Mouse (Mus musculus) spleen, adult 2 months (tissue): ENCODE data around the gene Gast. TPM values are rescaled to one million over a fixed set of nuclear protein-coding genes. Genes with fewer than 3 reads are reported as not detected.

Source experiments
- DNase-seq, 2 experiments: peaks; one replicate each; pipeline versions ENCODE4 v3.0.0 to v3.0.0-alpha.2; 2012 to 2021; ENCODE audit warnings: low spot score in 2 of 2, low read depth in 1 of 2
- H3K27ac ChIP-seq: fragments of 200-500 bp; 2 replicates; pipeline ENCODE4 v1.5.1; 2012; ENCODE audit warnings: low read length, inconsistent platforms; ENCODE audit not compliant: insufficient read depth
- H3K27me3 ChIP-seq: fragments of 200-500 bp; 2 replicates; pipeline ENCODE4 v1.6.1; 2012; ENCODE audit warnings: mild to moderate bottlenecking, moderate library complexity, low read length, inconsistent platforms; ENCODE audit not compliant: control insufficient read depth, insufficient read depth
- H3K36me3 ChIP-seq: fragments of 200-500 bp; 2 replicates; pipeline ENCODE4 v1.6.1; 2012; ENCODE audit warnings: mild to moderate bottlenecking, low read length, inconsistent platforms; ENCODE audit not compliant: control insufficient read depth, insufficient read depth
- H3K4me1 ChIP-seq: fragments of 200-500 bp; 2 replicates; pipeline ENCODE4 v1.6.1; 2011; ENCODE audit warnings: inconsistent platforms; ENCODE audit not compliant: control insufficient read depth, insufficient read depth, insufficient read length
- H3K4me3 ChIP-seq: fragments of 200-500 bp; 2 replicates; pipeline ENCODE4 v1.5.1; 2011; ENCODE audit warnings: mild to moderate bottlenecking, inconsistent platforms; ENCODE audit not compliant: insufficient read depth, insufficient read length; ENCODE audit errors: extremely low read depth
- CTCF ChIP-seq: fragments of 200-500 bp; IDR thresholded peaks from 2 replicates; pipeline ENCODE4 v1.5.1; 2011; ENCODE audit warnings: mild to moderate bottlenecking, inconsistent platforms; ENCODE audit not compliant: insufficient read depth, insufficient read length, insufficient replicate concordance; ENCODE audit errors: extremely low read depth
- POLR2A ChIP-seq: fragments of 200-500 bp; IDR thresholded peaks from 2 replicates; pipeline ENCODE4 v1.6.1; 2011; ENCODE audit warnings: low read depth, low read length, inconsistent platforms
- WGBS: fragments of 180-500 bp; shearing (Covaris S2); methylation state at CpG from one replicate; pipeline ENCODE4 v1.1.7; 2018; 5-methylcytosine and 5-hydroxymethylcytosine counted together
- polyA plus RNA-seq: library from polyadenylated mRNA; depleted of rRNA; stranded (reverse); fragments of >200 nt; gene quantifications from 2 replicates; pipeline ENCODE4 v1.2.3, GENCODE M21; 2012; rRNA removed

Gene Gast
- polyA plus RNA-seq, 1 experiment: not detected

GRCm38 (mm10) chr11:100379311-100379710 lies 45.1 kb downstream of the Gast start:
- H3K27me3 ChIP-seq: no peaks in the 10 kb centered on the region

DNA sequence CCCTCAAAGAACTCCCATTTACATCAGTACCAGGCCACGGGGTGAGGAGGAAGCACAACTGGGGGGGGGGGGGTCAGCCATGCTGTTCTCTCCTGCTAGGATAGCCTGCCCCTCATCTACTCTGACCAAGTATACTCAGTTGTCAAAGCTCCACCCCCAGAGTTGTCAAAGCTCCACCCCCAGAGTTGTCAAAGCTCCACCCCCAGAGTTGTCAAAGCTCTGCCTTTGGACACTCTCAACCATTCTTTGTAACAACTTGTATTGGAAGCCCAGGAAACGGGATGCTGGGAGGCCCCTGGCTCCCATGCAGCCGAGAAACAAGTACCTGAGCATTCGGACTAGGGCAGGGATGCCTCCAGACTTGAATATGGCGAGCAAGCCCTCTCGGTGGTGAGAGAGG lies 48.5 kb downstream of the Gast start:
- DNase-seq: no peak
- Histone ChIP-seq H3K27ac (no peak overlapping the region), H3K4me3 (no peak overlapping the region), H3K36me3 (no peaks in the 10 kb centered on the region), H3K27me3 (no peaks in the 10 kb centered on the region), H3K4me1 (no peaks in the 10 kb centered on the region; the same call in 1 of the 2 replicates)
- WGBS: 86% methylated on average over 6 of the region's 6 CpGs
- no peak for TF ChIP-seq POLR2A
- TF ChIP-seq CTCF: no peak

More at GRCm38 (mm10) chr11:100379311-100379710, 45.1 kb downstream of the Gast start:
- no peak for TF ChIP-seq CTCF
- no peak for TF ChIP-seq POLR2A
- no peaks in the 10 kb centered on the region for H3K4me1 ChIP-seq
- H3K36me3 ChIP-seq: no peaks in the 10 kb centered on the region
- no peak for DNase-seq
- 89% methylated on average over 4 of the region's 4 CpGs for WGBS
- H3K4me3 ChIP-seq: no peak overlapping the region
- no peak overlapping the region for H3K27ac ChIP-seq

DNA sequence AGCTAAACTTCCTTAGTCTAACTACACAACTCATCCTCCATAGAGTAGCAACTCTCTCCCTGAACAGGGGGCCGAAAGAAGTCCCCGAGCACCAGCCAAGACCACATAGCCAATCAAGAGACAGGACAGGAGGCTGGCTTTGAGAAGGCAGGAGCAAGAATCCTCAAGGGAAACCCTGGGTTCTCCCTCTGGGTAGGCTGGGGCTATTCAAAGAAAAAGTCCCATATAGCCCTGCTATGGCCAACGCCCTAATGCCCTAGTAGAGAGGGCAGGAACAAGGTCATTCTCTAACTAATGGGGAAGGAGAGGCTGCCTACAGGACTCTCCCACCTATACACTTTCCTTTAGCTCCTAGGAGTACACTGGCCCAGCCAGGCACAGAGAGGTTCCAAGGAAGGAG lies 50.8 kb downstream of the Gast start:
- no peak for TF ChIP-seq CTCF
- no peak for TF ChIP-seq POLR2A
- no peaks in the 10 kb centered on the region for H3K36me3 ChIP-seq
- H3K27ac ChIP-seq: no peak overlapping the region
- WGBS: 83% methylated on average over 3 of the region's 3 CpGs
- no peaks in the 10 kb centered on the region for H3K27me3 ChIP-seq
- H3K4me1 ChIP-seq: no peaks in the 10 kb centered on the region; the same call in 1 of the 2 replicates
- no peak overlapping the region for H3K4me3 ChIP-seq
- no peak for DNase-seq

GRCm38 (mm10) chr11:100386586-100386985 lies 52.4 kb downstream of the Gast start:
- TF ChIP-seq CTCF: no peak
- no peak for TF ChIP-seq POLR2A
- 46% methylated on average over 5 of the region's 5 CpGs for WGBS
- Histone ChIP-seq H3K36me3 (no peaks in the 10 kb centered on the region), H3K27ac (no peak overlapping the region; the same call in 1 of the 2 replicates), H3K4me1 (no peaks in the 10 kb centered on the region; the same call in 1 of the 2 replicates), H3K4me3 (no peak overlapping the region), H3K27me3 (no peaks in the 10 kb centered on the region)
- DNase-seq: no peak

Other genes with a start within 250 kb of the Gast start
- not detected in 2 replicates for gene Krt32, start 246.2 kb upstream of the Gast start, polyA plus RNA-seq
- gene Krt35, start 238.2 kb upstream of the Gast start, polyA plus RNA-seq: not detected in 2 replicates
- gene Krt36, start 228.8 kb upstream of the Gast start, polyA plus RNA-seq: not detected in 2 replicates
- 0.08 TPM in 1 of 2 replicates, not detected in the other for gene Krt13, start 212.8 kb upstream of the Gast start, polyA plus RNA-seq
- not detected in 2 replicates for gene Krt15, start 198.5 kb upstream of the Gast start, polyA plus RNA-seq
- 3.2 and 4.9 TPM in 2 replicates for gene Krt19, start 185.7 kb upstream of the Gast start, polyA plus RNA-seq
- gene Krt9, start 141.2 kb upstream of the Gast start, polyA plus RNA-seq: not detected in 2 replicates
- 0.20 TPM in 1 of 2 replicates, not detected in the other for gene Krt14, start 126.9 kb upstream of the Gast start, polyA plus RNA-seq
- not detected in 2 replicates for gene Krt16, start 85.5 kb upstream of the Gast start, polyA plus RNA-seq
- not detected in 2 replicates for gene Krt17, start 73.4 kb upstream of the Gast start, polyA plus RNA-seq
- gene Krt42, start 64.5 kb upstream of the Gast start, polyA plus RNA-seq: not detected in 2 replicates
- 74.0 and 83.2 TPM in 2 replicates for gene Eif1, start 14.5 kb upstream of the Gast start, polyA plus RNA-seq
- 22.0 and 24.7 TPM in 2 replicates for gene Hap1, start 21.7 kb downstream of the Gast start, polyA plus RNA-seq
- 84.5 and 91.6 TPM in 2 replicates for gene Jup, start 63.4 kb downstream of the Gast start, polyA plus RNA-seq
- gene P3h4, start 80.4 kb downstream of the Gast start, polyA plus RNA-seq: 6.7 and 11.1 TPM in 2 replicates
- 14.9 and 16.7 TPM in 2 replicates for gene Fkbp10, start 81.3 kb downstream of the Gast start, polyA plus RNA-seq
- gene Nt5c3b, start 107.4 kb downstream of the Gast start, polyA plus RNA-seq: 28.8 and 40.8 TPM in 2 replicates
- 0.18 and 0.27 TPM in 2 replicates for gene Klhl10, start 107.5 kb downstream of the Gast start, polyA plus RNA-seq
- gene Klhl11, start 138.3 kb downstream of the Gast start, polyA plus RNA-seq: 2.6 and 4.2 TPM in 2 replicates
- 57.4 and 58.6 TPM in 2 replicates for gene Acly, start 193.6 kb downstream of the Gast start, polyA plus RNA-seq
- 0.04 and 0.07 TPM in 2 replicates for gene Ttc25, start 211.2 kb downstream of the Gast start, polyA plus RNA-seq
- 97.4 and 120 TPM in 2 replicates for gene Cnp, start 240.5 kb downstream of the Gast start, polyA plus RNA-seq